Mouse (Mus musculus) embryonic fibroblast, embryonic 13.5 days (primary cell): ENCODE results near the gene Neb.

Experiments used
- CTCF ChIP-seq: IDR thresholded peaks from 2 replicates; pipeline ENCODE4 v1.5.1; 2011; ENCODE audit warnings: mild to moderate bottlenecking, control low read depth, low read length, moderate library complexity, borderline replicate concordance; ENCODE audit not compliant: insufficient read depth
- POLR2A ChIP-seq: IDR thresholded peaks from 2 replicates; pipeline ENCODE4 v1.6.1; 2011; ENCODE audit warnings: low read depth, mild to moderate bottlenecking, control low read depth, low read length, moderate library complexity

- TF ChIP-seq CTCF (no peak), POLR2A (no peak)
Observed at GRCm38 (mm10) chr2:52227584-52227983, 150.7 kb downstream of the Neb start.
